Mouse (Mus musculus) embryo, embryonic 11.5 days (tissue): ENCODE data around the gene Aox3.
A peak's percentile ranks its signal among the peaks of the same experiment; 100 is the strongest.

Source experiments
- DNase-seq: peaks from one replicate; pipeline ENCODE4 v3.0.0-alpha.2; 2012; ENCODE audit warnings: low read depth, low spot score

The Aox3 gene

DNA sequence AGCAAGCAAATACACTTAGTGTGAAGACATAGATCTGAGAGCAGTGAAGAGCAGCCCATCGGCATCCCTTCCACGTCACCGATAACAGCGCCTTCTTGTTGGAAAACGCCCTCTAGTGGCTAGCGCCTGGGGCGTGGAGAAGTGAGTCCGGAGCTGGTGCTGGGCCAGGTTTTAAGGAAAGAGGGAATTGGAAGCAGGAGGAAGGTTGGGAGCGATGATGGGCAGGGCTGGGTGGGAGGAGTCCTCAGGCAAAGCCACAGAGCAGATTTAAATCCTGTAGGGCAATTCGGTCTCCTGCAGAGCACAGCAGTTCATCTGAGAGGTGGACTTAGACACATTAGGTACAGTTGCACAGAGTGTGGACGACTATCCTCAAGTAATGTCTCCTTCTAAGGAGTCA lies at the start of gene Aox3:
Gene Aox3, plus strand, starts transcription at position 251 of the 400 bp plus-strand sequence.
- peak; percentile 46 for DNase-seq

DNA sequence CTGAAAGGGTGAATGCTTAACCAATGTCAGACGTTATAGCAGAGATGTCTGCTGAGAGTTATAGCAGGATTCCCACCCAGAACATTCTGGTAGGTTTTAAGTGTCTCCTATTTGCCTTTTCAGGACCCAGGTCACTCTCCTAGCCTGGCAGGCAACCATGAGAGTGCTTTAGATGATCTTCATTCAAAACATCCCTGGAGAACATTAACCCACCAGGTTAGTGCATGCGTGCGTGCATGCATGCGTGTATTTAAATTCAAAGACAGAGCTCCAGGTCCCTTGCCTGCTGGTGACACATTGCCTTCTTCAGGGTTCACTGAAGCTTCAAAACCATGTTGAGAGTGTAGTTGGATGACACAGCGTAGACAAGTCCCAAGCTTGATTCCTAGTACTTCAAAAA lies 47.8 kb upstream of the Aox3 start:
- DNase-seq: no peak

DNA sequence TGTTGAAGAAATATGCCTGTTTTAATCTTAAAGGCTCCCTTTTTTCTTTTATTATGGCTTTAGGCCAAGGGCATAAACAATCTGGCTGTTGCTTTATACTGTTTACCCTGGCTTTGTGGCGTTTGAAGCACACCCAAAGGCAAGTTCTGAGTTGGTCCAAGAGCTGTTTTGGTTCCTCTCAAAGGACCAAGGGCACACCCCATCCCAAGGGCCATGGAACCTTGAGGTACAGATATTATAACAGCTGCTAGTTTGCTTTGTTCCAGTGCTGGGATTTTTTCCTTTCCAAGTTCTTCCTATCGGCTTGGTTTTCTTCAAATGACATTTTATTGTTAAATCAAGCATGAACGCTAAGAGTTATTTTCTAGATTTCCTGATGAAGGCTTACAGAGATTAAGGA lies 47.3 kb upstream of the Aox3 start:
- no peak for DNase-seq

DNA sequence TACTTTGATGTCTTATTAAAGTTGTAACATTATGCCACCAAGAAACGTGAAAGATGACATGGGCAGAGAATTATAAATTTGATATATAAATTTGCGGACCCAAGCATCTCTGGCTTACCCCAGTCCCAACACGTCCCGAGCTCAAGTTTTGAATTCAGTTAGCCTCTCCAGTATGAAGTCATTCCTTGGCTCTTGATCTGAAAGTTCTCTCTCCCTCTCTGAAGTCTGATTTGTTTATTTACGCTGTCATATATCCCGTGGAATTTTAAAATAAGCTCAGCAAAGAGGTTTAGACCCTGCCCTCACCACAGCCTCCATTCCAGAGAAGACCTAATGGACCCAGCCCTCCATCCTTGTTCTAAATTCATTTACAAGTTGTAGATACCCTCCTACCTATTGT lies 43.7 kb upstream of the Aox3 start:
- no peak for DNase-seq

DNA sequence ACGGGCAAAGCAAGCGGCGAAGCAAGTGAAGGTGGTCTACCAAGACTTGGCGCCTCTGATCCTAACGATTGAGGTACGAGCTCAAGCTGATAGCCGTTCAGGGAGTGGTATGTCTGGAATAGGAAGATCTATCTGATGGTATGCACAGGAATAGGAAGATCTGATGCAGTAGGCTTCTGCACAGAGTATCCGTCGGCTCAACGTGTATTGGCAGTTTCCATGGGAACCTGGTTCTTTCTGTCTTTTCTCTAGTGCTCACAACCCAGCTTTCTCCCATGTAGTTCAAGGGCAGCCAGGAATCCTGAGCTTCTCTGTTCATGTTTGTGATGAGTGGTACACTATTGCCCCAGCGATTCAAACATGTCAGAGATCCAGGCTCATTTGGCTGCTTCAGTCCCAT lies 42.8 kb upstream of the Aox3 start:
- no peak for DNase-seq

- DNase-seq: no peak
Measured at GRCm38 (mm10) chr1:58071006-58071405, 41.9 kb upstream of the Aox3 start.

GRCm38 (mm10) chr1:58071509-58071908 lies 41.4 kb upstream of the Aox3 start:
- DNase-seq: no peak

DNA sequence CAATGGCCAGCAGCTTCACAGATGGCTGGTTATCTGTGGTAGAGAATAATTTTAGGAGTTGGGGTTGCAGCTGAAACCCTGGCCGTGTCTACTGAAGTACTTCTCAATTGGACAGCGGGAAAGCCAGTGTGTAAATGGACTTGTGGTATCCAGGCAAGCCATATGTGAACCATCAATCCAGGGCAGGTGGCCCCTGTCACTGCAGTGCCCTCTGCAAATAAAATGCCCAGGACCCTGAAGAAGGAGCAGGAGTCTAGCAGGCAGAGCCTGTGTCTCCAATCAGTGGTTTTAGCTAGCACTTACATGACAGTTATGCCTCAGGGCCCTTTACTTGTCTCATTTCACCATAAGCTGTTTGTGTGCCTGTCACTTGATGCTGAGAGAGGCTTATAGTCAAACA lies 40.5 kb upstream of the Aox3 start:
- DNase-seq: no peak

DNA sequence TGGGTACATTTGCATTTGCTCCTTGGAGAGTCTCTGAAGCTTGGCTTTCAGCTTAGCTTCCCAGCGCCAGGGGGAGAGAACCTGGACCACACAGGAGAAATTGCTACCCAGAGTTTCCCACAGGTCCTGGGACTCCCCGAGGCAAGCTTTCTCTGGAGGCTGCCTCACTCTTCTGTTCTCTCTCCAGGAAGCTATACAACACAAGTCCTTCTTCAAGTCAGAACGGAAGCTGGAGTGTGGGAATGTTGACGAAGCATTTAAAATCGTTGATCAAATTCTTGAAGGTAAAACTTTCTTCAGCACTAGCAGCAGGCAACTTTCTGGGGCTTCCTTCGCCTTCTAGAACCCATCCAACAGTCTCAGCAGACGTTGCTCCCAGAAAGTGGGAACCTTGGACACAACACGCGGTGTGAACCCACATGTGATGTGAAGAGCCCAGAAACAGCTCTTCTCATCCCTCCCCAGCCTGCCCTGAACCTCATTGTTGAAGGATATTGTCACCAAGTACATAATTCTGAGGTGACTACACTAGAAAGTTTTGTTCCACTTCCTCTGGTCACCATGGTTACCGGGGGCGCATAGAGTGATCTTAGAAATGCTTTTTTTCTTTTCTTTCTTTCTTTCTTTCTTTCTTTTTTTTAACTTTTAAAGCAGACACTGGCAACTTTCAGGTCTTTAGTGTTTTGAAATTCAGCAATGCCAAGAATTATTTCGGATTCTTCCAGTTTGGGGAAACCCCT lies 39.8 kb upstream of the Aox3 start:
- no peak for DNase-seq

- no peak for DNase-seq
Measured at GRCm38 (mm10) chr1:58074266-58074665, 38.7 kb upstream of the Aox3 start.

- no peak for DNase-seq
Measured at GRCm38 (mm10) chr1:58077882-58078281, 35.0 kb upstream of the Aox3 start.

DNA sequence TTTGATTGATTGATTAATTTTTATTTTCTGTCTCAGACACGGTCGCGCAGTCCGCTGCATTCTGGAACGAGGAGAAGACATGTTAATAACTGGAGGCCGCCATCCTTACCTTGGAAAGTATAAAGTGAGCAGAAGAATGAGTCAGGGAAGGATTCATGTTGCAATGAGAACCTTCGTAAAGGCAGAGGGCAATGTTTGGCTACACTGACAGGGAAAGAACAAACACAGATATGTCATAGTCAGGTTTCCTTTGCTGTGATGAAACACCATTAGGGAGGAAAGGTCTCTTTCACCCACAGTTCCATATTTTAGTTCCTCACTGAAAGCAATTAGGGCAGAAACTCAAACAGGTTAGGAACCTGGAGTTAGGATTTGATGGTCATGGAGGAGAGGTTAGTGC lies 34.5 kb upstream of the Aox3 start:
- no peak for DNase-seq

DNA sequence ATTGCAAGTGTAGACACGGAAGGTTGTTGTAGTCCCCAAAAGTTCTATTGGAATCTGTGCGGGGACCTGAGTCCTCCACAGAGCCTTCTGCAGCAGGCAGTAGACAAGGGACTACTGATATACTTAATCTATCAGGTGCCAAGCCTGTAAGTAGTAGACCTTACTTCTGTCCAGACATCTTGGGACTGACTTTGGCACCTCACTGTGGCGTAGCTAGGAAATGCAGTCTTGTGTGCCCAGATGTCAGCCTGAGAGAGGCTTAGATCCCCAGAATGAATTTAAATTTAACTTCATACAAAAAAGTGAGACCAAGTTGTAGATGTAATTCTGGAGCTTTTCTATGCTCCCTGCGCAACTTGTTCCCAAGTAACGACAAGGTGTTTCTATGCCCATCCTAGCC lies 33.2 kb upstream of the Aox3 start:
- DNase-seq: no peak

- no peak for DNase-seq
Measured at GRCm38 (mm10) chr1:58080446-58080845, 32.5 kb upstream of the Aox3 start.

DNA sequence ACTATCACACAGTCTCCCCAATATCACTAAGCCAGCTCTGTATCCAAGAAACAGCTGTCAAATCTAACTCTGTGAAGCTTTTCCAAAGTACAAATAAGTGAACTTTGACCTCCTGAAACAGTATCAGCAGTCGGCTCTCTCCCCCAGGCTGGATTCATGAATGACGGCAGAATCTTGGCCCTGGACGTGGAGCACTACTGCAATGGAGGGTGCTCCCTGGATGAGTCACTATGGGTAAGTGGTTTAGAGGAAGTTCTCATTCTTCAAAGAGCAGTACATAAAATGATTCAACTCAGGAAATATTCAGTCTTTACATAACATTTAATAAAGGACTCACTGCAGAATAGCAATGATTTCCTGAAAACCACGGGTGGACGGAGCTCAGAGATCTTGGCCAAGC lies 31.6 kb upstream of the Aox3 start:
- no peak for DNase-seq

DNA sequence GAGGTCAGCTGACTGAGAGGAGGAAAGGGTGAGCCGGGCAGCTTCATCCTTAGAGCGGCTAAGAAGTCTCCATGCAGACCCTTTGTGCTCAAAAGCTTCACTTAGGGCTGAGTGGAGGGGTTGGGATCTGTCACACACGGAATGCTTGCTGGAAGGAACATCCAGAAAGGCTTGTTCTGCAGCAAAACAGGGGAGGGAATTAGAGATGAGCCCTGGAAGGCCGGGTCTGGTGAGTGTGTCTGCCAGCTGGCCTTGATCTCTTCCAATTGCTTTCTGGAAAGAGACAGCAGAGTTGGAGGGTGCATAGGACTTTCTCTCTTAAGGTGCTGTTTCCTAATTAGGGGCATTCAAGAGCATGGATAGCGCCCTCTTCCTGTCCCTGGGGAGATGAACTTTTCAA lies 23.6 kb upstream of the Aox3 start:
- no peak for DNase-seq

GRCm38 (mm10) chr1:58090191-58090590 lies 22.7 kb upstream of the Aox3 start:
- DNase-seq: no peak

- no peak for DNase-seq
Measured at GRCm38 (mm10) chr1:58091213-58091612, 21.7 kb upstream of the Aox3 start.

DNA sequence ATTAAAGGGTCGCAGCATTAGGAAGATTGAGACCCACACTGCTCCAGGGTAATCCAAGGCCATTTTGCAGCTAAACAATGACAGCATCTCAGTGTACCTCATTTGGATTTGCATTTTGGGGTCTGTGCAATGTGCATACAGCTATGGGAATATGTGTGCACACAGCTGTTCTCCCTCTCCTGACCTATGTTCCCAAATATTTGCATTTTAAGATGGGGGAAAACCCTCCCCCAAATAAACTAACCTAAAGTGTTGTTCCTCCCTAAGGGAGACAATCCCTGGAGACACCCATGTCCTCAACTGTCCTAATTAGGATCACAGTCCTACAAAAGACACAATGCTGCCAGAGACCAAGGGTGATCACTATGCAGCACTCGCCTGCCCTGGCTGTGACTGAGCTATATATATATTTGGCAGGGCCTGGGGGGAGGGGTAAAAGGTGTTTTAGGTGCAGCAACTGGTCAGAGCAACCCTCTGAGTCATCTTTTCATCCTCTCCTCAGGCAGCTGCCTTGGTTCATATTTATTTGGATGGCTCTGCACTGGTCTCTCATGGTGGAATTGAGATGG lies 20.9 kb upstream of the Aox3 start:
- no peak for DNase-seq

DNA sequence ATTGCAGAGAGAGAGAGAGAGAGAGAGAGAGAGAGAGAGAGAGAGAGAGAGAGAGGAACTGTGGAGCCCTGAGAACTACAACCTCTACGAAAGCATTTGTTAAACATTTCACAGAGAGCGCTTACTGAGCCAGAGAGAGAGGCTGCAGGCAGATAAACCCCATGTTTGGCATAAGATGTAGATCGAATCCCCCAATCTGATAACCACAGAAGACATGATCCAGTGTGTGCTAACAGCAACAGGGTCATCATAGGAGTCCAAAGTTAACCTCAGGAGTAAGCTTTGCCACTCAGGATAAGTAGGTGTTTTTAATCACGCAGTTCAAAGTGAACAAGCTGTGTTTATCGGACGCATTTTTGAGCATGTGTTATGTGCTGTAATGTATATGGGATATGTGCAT lies 15.6 kb upstream of the Aox3 start:
- DNase-seq: no peak

DNA sequence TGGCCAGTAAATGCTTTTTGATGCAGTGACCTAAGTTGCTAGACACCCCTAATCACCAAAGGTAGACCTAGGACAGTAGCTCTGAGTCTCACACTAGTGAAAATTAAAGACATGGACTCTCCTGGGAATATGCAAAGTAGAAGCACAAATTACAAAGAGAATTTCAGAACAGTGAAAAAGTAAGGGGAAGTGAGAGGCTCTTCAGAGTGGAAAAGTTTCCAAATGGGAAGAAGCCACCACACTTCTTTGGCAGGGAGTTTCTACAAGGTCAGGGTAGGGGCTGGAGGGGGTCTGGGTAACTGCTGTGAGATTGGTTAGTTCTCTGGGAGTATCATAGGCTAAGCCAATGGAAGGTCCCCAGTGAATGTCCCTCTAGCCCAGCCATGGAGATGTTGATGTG lies 13.8 kb upstream of the Aox3 start:
- DNase-seq: no peak

DNA sequence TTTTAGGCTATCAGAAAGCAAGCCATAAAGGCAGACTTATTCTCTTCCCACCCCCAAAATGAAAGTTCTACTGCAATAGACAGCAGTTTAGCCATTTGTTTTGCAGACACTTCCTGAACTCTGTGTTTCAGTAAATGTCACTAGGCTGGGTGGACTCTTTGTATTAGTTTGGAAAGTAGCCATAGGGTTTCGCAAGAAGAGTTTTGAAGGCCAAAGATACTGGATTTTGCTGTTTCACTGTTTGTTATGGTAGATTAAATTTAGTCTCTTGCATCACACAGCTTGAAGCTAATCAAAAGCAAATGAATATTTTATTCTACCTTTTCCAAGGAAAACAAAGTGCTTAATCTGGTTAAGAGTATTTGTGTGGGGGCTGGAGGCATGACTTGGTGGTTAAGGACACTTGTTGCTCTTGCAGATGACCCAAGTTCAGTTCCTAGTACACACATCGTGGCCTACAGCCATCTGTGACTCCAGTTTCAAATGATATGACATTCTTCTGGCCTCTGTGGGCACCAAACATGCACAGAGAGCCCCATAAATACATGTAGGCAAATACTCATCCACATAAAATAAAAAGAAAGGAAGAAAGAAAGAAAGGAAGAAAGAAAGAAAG lies 11.3 kb upstream of the Aox3 start:
- DNase-seq: no peak

- DNase-seq: no peak
Measured at GRCm38 (mm10) chr1:58102494-58102893, 10.4 kb upstream of the Aox3 start.
